Mouse (Mus musculus): ENCODE data around the gene Pnliprp2. TPM values are rescaled to one million over a fixed set of nuclear protein-coding genes. Genes with fewer than 3 reads are reported as not detected.

Gene Pnliprp2
- polyA plus RNA-seq, 1 experiment from 2014 or later = 0.10 TPM

DNA sequence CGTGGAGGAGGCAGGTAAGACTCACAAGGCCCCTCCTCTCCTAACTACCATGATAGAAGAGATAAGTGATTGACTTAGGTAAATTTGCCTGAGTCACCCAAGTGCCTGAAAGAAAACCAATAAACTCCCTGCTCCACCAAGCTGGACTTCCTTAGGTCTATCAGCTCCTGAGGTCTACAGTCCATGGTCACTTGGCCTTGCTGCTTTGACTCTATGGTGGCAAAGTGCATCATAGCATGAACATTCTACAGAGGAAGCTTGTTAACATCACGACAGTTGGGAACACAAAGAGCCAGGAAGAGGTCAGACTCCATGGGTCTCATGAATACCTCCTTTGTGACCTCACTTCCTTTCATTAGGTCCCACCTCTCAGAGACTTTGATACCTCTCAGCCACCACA lies 8.0 kb upstream of the Pnliprp2 start:
- no peaks in the 10 kb centered on the region for H3K27me3 ChIP-seq (replicated peaks; ENCODE audit: insufficient read depth, low read length)
- H3K27ac ChIP-seq (ENCODE audit: low read length) = no peak overlapping the region
- DNase-seq (ENCODE audit: low spot score) (no peak), ATAC-seq (no peak)
- H3K4me3 ChIP-seq (ENCODE audit: low read depth, low read length) = no peak overlapping the region
- H3K36me3 ChIP-seq (ENCODE audit: insufficient read depth, low read length) = no peaks in the 10 kb centered on the region
- H3K4me1 ChIP-seq (ENCODE audit: insufficient read depth, low read depth, low read length) = no peaks in the 10 kb centered on the region
- TF ChIP-seq CTCF (IDR thresholded peaks at IDR 0.05) = no peak
- TF ChIP-seq EP300 (IDR thresholded peaks at IDR 0.05) = no peak
- no peak overlapping the region for H3K9ac ChIP-seq (replicated peaks; ENCODE audit: low read depth)
- no peaks in the 10 kb centered on the region for H3K9me3 ChIP-seq (ENCODE audit: low read length)
- WGBS = 38% methylated on average over 2 of the region's 2 CpGs
- H3K4me2 ChIP-seq (replicated peaks; ENCODE audit: low read depth, low read length) = no peak overlapping the region

DNA sequence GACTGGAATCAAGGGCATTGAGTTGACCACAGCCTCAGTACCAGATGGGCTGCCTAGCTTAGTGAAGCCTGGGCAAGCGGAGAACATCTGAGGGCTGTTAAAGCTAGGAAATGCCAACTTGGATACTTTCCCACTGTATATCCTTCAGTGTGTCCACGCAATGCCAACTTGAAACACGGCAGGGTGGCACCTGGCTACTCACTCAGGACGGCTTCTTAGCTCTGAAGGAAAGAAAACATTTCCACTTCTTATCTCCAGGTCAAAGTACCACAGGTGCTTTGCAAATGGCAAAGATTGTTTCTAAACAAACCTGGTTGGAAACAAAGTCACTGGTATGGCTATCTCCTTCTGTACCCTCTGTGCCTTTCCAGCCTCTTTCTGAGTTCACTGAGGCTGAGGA lies 648 bp upstream of the Pnliprp2 start:
- no peak overlapping the region for H3K4me3 ChIP-seq (ENCODE audit: low read depth, low read length)
- no peak overlapping the region for H3K4me2 ChIP-seq (replicated peaks; ENCODE audit: low read depth, low read length)
- 58% methylated on average over 4 of the region's 4 CpGs for WGBS
- no peaks in the 10 kb centered on the region for H3K36me3 ChIP-seq (ENCODE audit: insufficient read depth, low read length)
- no peak overlapping the region for H3K27ac ChIP-seq (ENCODE audit: low read length)
- no peak for DNase-seq (ENCODE audit: low spot score)
- no peaks in the 10 kb centered on the region for H3K9me3 ChIP-seq (ENCODE audit: low read length)
- no peaks in the 10 kb centered on the region for H3K27me3 ChIP-seq (replicated peaks; ENCODE audit: insufficient read depth, low read length)
- TF ChIP-seq EP300 (IDR thresholded peaks at IDR 0.05) (no peak), CTCF (IDR thresholded peaks at IDR 0.05) (no peak)
- H3K9ac ChIP-seq (replicated peaks; ENCODE audit: low read depth) = no peak overlapping the region
- no peak for ATAC-seq
- H3K4me1 ChIP-seq (ENCODE audit: insufficient read depth, low read depth, low read length) = no peaks in the 10 kb centered on the region

DNA sequence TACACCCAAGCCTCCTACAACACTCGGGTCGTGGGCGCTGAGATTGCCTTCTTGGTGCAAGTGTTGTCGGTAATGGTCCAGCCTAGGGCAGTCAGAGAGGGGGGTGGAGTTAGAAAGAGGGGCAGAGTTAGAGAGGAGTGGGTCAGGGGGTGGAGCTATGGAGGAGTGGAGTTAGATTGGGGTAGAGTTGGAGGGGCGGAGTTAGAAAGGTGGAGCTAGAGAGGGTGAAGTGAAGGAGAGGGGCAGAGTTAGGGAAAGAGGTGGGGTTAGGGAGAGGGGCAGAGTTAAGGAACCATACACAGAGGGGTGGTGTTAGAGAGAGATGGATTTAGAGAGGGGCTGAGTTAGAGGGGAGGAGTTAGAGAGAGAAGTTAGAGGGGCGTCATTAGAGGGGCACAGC lies 2.8 kb downstream of the Pnliprp2 start:
- no peaks in the 10 kb centered on the region for H3K27me3 ChIP-seq (replicated peaks; ENCODE audit: insufficient read depth, low read length)
- H3K9me3 ChIP-seq (ENCODE audit: low read length) = no peaks in the 10 kb centered on the region
- ATAC-seq = 0 out of 2 replicates have a peak, but pooled peaks have one; percentile 8
- H3K4me2 ChIP-seq (replicated peaks; ENCODE audit: low read depth, low read length) = no peak overlapping the region
- no peak for TF ChIP-seq EP300 (IDR thresholded peaks at IDR 0.05)
- no peak for TF ChIP-seq CTCF (IDR thresholded peaks at IDR 0.05)
- 38% methylated on average over 6 of the region's 6 CpGs for WGBS
- no peaks in the 10 kb centered on the region for H3K36me3 ChIP-seq (ENCODE audit: insufficient read depth, low read length)
- no peaks in the 10 kb centered on the region for H3K4me1 ChIP-seq (ENCODE audit: insufficient read depth, low read depth, low read length)
- no peak overlapping the region for H3K4me3 ChIP-seq (ENCODE audit: low read depth, low read length)
- peak; percentile 29 for DNase-seq (ENCODE audit: low spot score)
- H3K27ac ChIP-seq (ENCODE audit: low read length) = no peak overlapping the region
- H3K9ac ChIP-seq (replicated peaks; ENCODE audit: low read depth) = no peak overlapping the region

DNA sequence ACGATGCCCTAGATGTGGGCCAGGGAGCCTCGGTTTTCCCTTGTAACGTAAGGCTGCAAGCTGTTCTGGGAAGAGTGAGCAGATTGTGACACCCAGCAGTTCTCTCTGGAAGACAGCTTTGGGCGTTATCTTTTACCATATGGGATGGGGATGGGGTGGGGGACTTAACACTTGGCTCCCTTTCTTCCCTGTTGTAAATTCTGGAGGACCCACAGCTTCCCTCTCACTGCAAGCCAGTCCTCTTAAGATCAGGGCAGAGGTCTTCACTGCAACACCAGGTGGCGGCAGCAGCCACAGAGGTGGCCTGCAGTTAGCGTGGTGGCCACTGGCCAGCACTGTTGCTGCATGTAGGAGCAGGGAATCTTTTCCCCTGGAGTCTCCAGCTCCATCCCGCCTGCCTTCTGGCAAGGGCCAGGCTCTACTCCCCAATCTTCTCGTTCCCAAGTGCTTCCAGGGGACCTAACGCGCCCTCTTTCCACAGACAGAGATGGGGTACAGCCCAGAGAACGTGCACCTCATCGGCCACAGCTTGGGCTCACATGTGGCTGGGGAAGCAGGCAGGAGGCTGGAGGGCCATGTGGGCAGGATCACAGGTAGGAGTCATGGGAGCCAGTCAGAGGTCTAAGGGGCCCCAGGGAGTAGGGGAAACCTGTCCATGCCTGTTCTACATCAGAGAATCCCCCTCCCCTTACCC lies 3.5 kb downstream of the Pnliprp2 start:
- Histone ChIP-seq H3K9me3 (ENCODE audit: low read length) (no peaks in the 10 kb centered on the region), H3K4me3 (ENCODE audit: low read depth, low read length) (no peak overlapping the region), H3K9ac (replicated peaks; ENCODE audit: low read depth) (no peak overlapping the region), H3K36me3 (ENCODE audit: insufficient read depth, low read length) (no peaks in the 10 kb centered on the region), H3K27me3 (replicated peaks; ENCODE audit: insufficient read depth, low read length) (no peaks in the 10 kb centered on the region), H3K4me1 (ENCODE audit: insufficient read depth, low read depth, low read length) (no peaks in the 10 kb centered on the region), H3K4me2 (replicated peaks; ENCODE audit: low read depth, low read length) (no peak overlapping the region), H3K27ac (ENCODE audit: low read length) (no peak overlapping the region)
- WGBS = 16% methylated on average over 12 of the region's 12 CpGs
- TF ChIP-seq CTCF (IDR thresholded peaks at IDR 0.05) = peak; percentile 91
- TF ChIP-seq EP300 (IDR thresholded peaks at IDR 0.05) = no peak
- DNase-seq (ENCODE audit: low spot score) (peak; percentile 60), ATAC-seq (peak; percentile 67)

DNA sequence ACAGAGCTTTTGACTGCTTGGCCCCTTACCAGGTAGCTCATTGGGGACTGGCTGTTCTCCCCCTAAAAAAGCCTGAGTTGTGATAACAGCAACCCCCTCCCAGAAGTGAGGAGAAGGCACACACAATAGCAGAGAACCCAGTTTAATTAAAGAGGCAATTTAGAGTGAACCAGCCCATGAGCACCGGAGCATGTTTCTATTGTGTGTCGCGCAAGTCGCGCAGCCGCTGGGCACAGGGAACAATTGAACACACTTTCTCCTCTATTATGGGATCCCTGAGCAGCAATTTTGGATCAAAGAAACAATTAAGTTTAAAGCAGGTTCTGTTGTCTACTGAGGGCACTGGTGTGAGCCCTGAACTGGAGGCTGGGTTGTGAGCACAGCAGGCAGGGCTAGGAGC lies 7.8 kb downstream of the Pnliprp2 start:
- Histone ChIP-seq H3K9me3 (ENCODE audit: low read length) (no peaks in the 10 kb centered on the region), H3K4me3 (ENCODE audit: low read depth, low read length) (no peak overlapping the region), H3K27me3 (replicated peaks; ENCODE audit: insufficient read depth, low read length) (no peaks in the 10 kb centered on the region), H3K4me1 (ENCODE audit: insufficient read depth, low read depth, low read length) (no peaks in the 10 kb centered on the region), H3K4me2 (replicated peaks; ENCODE audit: low read depth, low read length) (no peak overlapping the region), H3K36me3 (ENCODE audit: insufficient read depth, low read length) (no peaks in the 10 kb centered on the region), H3K9ac (replicated peaks; ENCODE audit: low read depth) (no peak overlapping the region), H3K27ac (ENCODE audit: low read length) (no peak overlapping the region)
- no peak for ATAC-seq
- no peak for TF ChIP-seq EP300 (IDR thresholded peaks at IDR 0.05)
- 92% methylated on average over 6 of the region's 6 CpGs for WGBS
- DNase-seq (ENCODE audit: low spot score) = no peak

- no peak overlapping the region for H3K27ac ChIP-seq (ENCODE audit: low read length)
- no peak for DNase-seq (ENCODE audit: low spot score)
These were observed 16.9 kb downstream of the Pnliprp2 start for GRCm38 (mm10) chr19:58776461-58776860.

More at GRCm38 (mm10) chr19:58776461-58776860, 16.9 kb downstream of the Pnliprp2 start:
- Histone ChIP-seq H3K27me3 (replicated peaks; ENCODE audit: insufficient read depth, low read length) (no peaks in the 10 kb centered on the region), H3K4me1 (ENCODE audit: insufficient read depth, low read depth, low read length) (no peaks in the 10 kb centered on the region), H3K36me3 (ENCODE audit: insufficient read depth, low read length) (no peaks in the 10 kb centered on the region), H3K4me3 (ENCODE audit: low read depth, low read length) (no peak overlapping the region), H3K9ac (replicated peaks; ENCODE audit: low read depth) (no peak overlapping the region), H3K4me2 (replicated peaks; ENCODE audit: low read depth, low read length) (no peak overlapping the region), H3K9me3 (ENCODE audit: low read length) (no peaks in the 10 kb centered on the region)
- TF ChIP-seq EP300 (IDR thresholded peaks at IDR 0.05) = no peak
- no peak for TF ChIP-seq CTCF (IDR thresholded peaks at IDR 0.05)
- no peak for ATAC-seq
- 45% methylated on average over 5 of the region's 5 CpGs for WGBS

All from lung, postnatal 0 days (tissue).